Mouse (Mus musculus): ENCODE measurements at regions not wholly inside any gene's neighbourhood (a gene's known extent, or its start where the extent isn't known, plus 50 kb on each side); places are given as distances from the start of the nearest gene placed in this dataset.

- TF ChIP-seq CTCF (IDR thresholded peaks at IDR 0.05): no peak
- TF ChIP-seq EP300 (IDR thresholded peaks at IDR 0.05): no peak
Measured at GRCm38 (mm10) chrX:9789542-9789941, 57.2 kb upstream of the Hypm start.
